Mouse (Mus musculus) heart, embryonic 16.5 days (tissue): ENCODE measurements around the gene Cfap161. TPM values are rescaled to one million over a fixed set of nuclear protein-coding genes. Genes with fewer than 3 reads are reported as not detected.

Experiments
- ATAC-seq: fragments of 200-750 bp; cut with Nextera tagmentation; replicated peaks from 2 replicates; pipeline ENCODE4 v1.8.0; 2017; ENCODE audit warnings: moderate number of reproducible peaks; ENCODE audit not compliant: insufficient read depth, low FRiP score; ENCODE audit errors: extremely low read depth
- H3K27ac ChIP-seq: fragments of 300-500 bp; sonication (generic); 2 replicates; pipeline ENCODE4 v1.5.1; 2014; ENCODE audit warnings: mild to moderate bottlenecking, low read length, control low read depth, moderate library complexity
- H3K27me3 ChIP-seq: fragments of 300-500 bp; sonication (generic); 2 replicates; pipeline ENCODE4 v1.6.1; 2014; ENCODE audit warnings: low read length, mixed read lengths; ENCODE audit not compliant: control insufficient read depth, insufficient read depth
- H3K36me3 ChIP-seq: fragments of 300-500 bp; sonication (generic); 2 replicates; pipeline ENCODE4 v1.6.1; 2014; ENCODE audit not compliant: control insufficient read depth, insufficient read depth
- H3K4me1 ChIP-seq: fragments of 300-500 bp; sonication (generic); 2 replicates; pipeline ENCODE4 v1.6.1; 2014; ENCODE audit warnings: low read length, mixed read lengths; ENCODE audit not compliant: control insufficient read depth, insufficient read depth
- H3K4me2 ChIP-seq: fragments of 300-500 bp; sonication (generic); 2 replicates; pipeline ENCODE4 v1.6.1; 2014; ENCODE audit warnings: low read depth, mild to moderate bottlenecking, control low read depth, low read length
- H3K4me3 ChIP-seq: fragments of 300-500 bp; sonication (generic); 2 replicates; pipeline ENCODE4 v1.5.1; 2014; ENCODE audit warnings: mild to moderate bottlenecking, control low read depth, low read length
- H3K9ac ChIP-seq: fragments of 300-500 bp; sonication (generic); 2 replicates; pipeline ENCODE4 v1.6.1; 2014; ENCODE audit warnings: low read length, control low read depth
- H3K9me3 ChIP-seq: fragments of 300-500 bp; sonication (generic); replicated peaks from 2 replicates; pipeline ENCODE4 v1.6.1; 2016; ENCODE audit warnings: low read length; ENCODE audit not compliant: control insufficient read depth
- WGBS: fragments of 180-500 bp; shearing (Covaris S2); extraction: QIAGEN DNeasy Blood & Tissue Kit; methylation state at CpG from one replicate; pipeline ENCODE4 v1.1.7; 2014; 5-methylcytosine and 5-hydroxymethylcytosine counted together
- polyA plus RNA-seq: library from polyadenylated mRNA; unstranded; fragments of >200 nt; fragmentation: Nextera tagmentation; extraction: Ambion mirVana; gene quantifications from 2 replicates; pipeline ENCODE4 v1.2.1, GENCODE M21; 2015

Cfap161 gene
- polyA plus RNA-seq, 1 experiment from 2014 or later, result 1.8 TPM

DNA sequence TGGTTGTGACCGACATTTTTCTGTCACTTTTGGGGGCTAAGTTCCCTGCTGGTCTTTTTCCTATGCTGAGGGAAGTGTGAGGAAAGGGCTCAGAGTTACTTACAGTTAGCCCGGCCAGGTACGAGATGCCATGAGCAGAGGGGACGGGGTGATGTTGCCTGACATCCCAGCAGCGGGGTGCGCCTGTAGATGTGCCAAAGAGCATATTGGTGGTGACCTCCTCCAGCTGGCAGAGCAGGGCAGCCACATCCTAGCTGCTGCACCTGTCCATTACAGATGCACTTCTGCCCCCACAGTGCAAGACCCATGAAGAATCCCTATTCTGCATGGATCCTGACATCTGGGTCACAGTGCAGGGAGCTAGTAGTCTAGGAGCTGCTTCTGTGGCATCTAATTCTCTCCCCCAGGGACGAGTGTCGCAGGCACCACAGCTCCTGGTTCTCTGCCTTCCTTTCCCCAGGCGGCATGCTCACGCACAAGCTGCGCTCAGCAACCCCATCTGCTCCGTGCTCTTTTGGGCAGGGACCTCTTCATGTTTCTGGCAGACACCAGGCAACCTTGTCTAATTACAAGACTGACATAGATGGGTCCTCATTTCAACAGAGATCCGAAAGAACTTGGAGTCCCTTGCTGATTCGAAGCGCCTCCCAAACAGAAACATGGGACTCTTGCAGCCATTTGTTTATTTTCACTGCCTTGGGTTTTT is 62.6 kb downstream of the Cfap161 start:
- H3K27me3 ChIP-seq, result no peaks in the 10 kb centered on the region
- 74% methylated on average over 15 of the region's 15 CpGs for WGBS
- H3K4me1 ChIP-seq, result no peaks in the 10 kb centered on the region
- H3K9me3 ChIP-seq, result no peaks in the 10 kb centered on the region
- no peaks in the 10 kb centered on the region for H3K36me3 ChIP-seq
- H3K27ac ChIP-seq, result no peak overlapping the region
- no peak for ATAC-seq
- H3K4me3 ChIP-seq, result no peak overlapping the region
- H3K4me2 ChIP-seq, result no peak overlapping the region
- no peak overlapping the region for H3K9ac ChIP-seq

DNA sequence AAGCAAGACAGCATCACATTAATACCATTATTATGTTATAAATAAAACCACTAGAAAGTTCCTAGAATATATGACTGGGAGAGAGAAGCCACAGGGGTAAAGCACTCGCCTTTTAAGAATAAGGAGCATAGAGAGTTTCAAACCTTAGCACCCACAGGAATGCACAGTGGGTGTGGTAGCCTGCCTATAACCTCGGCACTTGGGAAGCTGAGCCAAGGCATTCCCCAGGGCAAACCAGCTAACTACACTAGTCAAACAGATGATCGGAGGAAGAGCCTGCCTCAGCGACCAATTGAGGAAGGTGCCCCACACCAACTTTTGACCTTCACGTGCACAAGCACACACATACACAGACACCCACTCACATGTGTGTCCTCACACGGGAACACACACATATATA is 63.4 kb downstream of the Cfap161 start:
- Histone ChIP-seq H3K27ac (no peak overlapping the region), H3K9ac (no peak overlapping the region), H3K9me3 (no peaks in the 10 kb centered on the region), H3K4me1 (no peaks in the 10 kb centered on the region), H3K4me2 (no peak overlapping the region), H3K36me3 (no peaks in the 10 kb centered on the region), H3K4me3 (no peak overlapping the region), H3K27me3 (no peaks in the 10 kb centered on the region)
- no peak for ATAC-seq
- WGBS, result 70% methylated on average over 6 of the region's 6 CpGs

DNA sequence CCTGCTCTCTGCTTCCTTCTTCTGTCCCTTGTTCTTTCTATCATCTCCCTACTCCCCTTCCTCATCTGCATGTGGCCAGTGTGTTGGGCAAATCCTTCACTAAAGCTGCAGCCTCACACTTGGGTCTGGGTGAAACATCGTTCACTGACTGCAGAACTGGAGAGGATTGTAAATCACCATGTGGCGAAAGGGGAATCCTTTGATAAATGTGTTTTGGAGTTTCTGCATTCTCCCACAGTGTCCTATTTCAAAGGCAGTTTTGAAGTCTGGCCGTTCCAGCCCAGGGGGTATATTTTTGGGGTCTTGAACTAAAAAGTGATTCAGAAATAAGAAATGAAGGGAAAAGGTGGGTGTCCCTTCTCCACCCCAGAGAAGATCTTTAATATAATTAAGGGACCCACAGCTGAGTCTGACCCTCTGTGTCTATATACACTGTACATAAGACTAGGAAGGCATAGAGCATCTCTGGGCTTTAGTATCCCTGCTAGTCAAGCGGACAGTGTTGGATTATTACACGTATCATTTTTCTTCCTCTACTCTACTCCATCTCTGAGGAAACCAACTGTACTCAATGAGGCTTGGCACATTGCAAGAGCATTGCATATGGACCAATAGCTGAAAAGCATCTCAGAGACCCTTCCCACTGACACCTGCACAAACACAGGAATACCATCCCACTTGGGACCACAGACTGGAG is 67.6 kb downstream of the Cfap161 start:
- WGBS, result 63% methylated on average over 5 of the region's 5 CpGs
- Histone ChIP-seq H3K9me3 (no peaks in the 10 kb centered on the region), H3K27me3 (no peaks in the 10 kb centered on the region)

DNA sequence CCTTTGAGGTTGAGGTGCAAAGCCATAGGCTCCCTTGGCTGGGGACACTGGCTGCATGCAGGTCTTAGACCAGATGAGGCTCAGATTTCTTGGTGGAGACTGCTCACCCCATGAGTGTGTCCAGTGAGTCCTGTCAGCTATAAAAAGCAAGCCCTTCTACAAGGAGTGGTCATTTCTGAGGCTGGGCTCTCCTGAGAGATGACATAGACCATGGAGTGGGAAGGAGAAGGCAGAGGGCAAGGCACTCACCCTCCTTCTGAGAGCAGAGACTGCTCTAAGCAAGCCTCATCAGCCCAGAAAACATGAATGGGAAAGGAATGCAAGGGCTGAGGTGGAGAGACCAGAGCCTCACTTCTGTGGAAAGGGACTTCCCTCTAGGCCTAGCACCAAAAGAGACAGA is 68.9 kb downstream of the Cfap161 start:
- H3K4me3 ChIP-seq, result no peak overlapping the region
- H3K27me3 ChIP-seq, result no peaks in the 10 kb centered on the region
- no peak overlapping the region for H3K9ac ChIP-seq
- peaks cover 4% of the 10 kb centered on the region for H3K4me1 ChIP-seq
- no peaks in the 10 kb centered on the region for H3K36me3 ChIP-seq
- H3K4me2 ChIP-seq, result no peak overlapping the region
- no peaks in the 10 kb centered on the region for H3K9me3 ChIP-seq
- H3K27ac ChIP-seq, result no peak overlapping the region
- ATAC-seq, result no peak

More for the DNA sequence above, 67.6 kb downstream of the Cfap161 start:
- Histone ChIP-seq H3K27ac (no peak overlapping the region), H3K4me3 (no peak overlapping the region), H3K4me1 (peaks cover 4% of the 10 kb centered on the region), H3K4me2 (no peak overlapping the region), H3K36me3 (no peaks in the 10 kb centered on the region), H3K9ac (no peak overlapping the region)
- no peak for ATAC-seq

- Histone ChIP-seq H3K4me2 (no peak overlapping the region), H3K27ac (no peak overlapping the region), H3K4me3 (no peak overlapping the region), H3K9ac (no peak overlapping the region), H3K9me3 (no peaks in the 10 kb centered on the region), H3K27me3 (no peaks in the 10 kb centered on the region), H3K4me1 (peaks cover 4% of the 10 kb centered on the region), H3K36me3 (no peaks in the 10 kb centered on the region)
- 38% methylated on average over 2 of the region's 2 CpGs for WGBS
- ATAC-seq, result no peak
Measured at GRCm38 (mm10) chr7:83724541-83724940, 70.1 kb downstream of the Cfap161 start.

Other genes with a start within 250 kb of the Cfap161 start
- 0.99 and 1.4 TPM in 2 replicates for gene Tmc3, start 210.0 kb downstream of the Cfap161 start, polyA plus RNA-seq
- gene Stard5, start 162.9 kb downstream of the Cfap161 start, polyA plus RNA-seq, result 33.7 and 35.7 TPM in 2 replicates
- gene Il16, start 49.2 kb downstream of the Cfap161 start, polyA plus RNA-seq, result 7.1 and 12.0 TPM in 2 replicates
- gene Tlnrd1, start 89.4 kb upstream of the Cfap161 start, polyA plus RNA-seq, result 8.4 and 10.1 TPM in 2 replicates
- gene Mesd, start 89.6 kb upstream of the Cfap161 start, polyA plus RNA-seq, result 66.7 and 84.9 TPM in 2 replicates